Mouse (Mus musculus) brain, embryonic 18.5 days (tissue): Measurements from ENCODE around the gene Tssk4.

Source experiments
- DNase-seq: peaks from one replicate; pipeline ENCODE4 v3.0.0-alpha.2; 2012; ENCODE audit warnings: low read depth, low spot score

Tssk4 gene

GRCm38 (mm10) chr14:55649884-55650283 lies at the start of gene Tssk4:
Gene Tssk4 (plus strand): TSS chr14:55650184.
- DNase-seq, result no peak

DNA sequence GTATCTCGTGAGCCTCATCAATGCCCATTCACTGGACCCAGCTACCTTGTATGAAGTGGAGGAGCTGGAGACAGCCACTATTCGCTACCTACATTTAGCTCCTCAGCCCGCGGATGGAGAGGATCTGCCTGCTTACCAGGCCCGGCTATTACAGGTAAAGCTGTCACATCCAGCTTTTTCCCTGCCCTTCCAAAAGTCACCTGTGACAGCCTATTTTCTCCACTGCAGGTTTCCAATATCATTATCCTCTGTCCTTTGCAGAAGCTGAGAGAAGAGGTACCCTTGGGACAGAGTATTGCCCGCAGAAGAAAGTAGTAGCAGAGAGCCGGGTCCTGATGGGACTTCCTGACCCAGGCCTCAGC lies 46.7 kb upstream of the Tssk4 start, which contains the start of gene Irf9:
Gene Irf9, plus strand, starts transcription at position 301 of the 362 bp plus-strand sequence.
- no peak for DNase-seq

DNA sequence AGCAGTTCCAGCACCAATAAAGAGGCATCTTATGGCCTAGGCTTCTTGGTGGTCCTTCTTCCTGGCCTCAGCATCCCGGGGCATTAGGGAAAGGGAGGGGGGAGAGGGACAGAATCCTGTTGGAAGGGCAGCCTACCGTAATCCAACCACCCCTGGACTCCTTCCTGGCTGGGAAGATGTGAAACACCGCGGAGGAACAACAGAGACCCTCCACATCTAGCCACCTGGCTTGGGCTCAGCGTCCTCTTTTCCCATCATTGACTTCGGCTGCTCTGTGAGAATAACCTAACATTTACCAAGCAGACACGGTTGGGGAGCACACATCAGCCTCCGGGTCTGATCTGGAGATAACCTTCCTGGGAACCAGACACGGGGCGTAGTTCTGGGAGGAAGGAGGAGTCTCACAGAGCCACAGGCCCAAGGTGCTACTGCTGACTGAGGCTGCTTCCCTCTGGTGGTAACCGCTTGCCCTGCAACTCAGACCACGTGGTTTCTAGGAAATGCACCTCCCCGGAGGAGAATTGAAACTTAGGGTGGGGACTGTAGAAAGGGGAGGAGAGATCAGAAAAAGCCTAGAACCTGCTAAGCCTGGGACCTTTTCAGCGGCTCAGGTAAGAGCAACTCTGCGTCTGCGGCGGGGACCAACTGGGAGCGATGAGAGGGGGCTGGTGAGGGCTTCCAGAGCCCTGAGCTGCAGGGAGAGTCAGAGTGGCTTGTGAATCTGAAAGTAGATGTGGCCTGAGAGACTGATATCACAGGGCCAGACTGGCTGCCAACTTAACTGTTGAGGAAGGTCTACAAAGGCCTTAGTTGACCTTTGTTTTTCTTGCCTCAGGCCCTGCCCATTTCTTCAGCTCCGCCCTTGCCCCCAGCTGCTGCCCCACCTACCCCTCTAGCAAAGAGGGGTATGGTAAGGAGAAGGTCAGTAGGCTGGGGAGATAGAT lies 46.1 kb upstream of the Tssk4 start:
- peak; percentile 47 for DNase-seq

GRCm38 (mm10) chr14:55604823-55605222 lies 45.2 kb upstream of the Tssk4 start:
- DNase-seq, result no peak

GRCm38 (mm10) chr14:55605743-55606459 lies 44.1 kb upstream of the Tssk4 start:
- no peak for DNase-seq

- DNase-seq, result no peak
Measured at GRCm38 (mm10) chr14:55608339-55608738, 41.6 kb upstream of the Tssk4 start.

- no peak for DNase-seq
Measured at GRCm38 (mm10) chr14:55613346-55613745, 36.6 kb upstream of the Tssk4 start.

- DNase-seq, result no peak
Measured at GRCm38 (mm10) chr14:55614565-55615178, 35.3 kb upstream of the Tssk4 start.

DNA sequence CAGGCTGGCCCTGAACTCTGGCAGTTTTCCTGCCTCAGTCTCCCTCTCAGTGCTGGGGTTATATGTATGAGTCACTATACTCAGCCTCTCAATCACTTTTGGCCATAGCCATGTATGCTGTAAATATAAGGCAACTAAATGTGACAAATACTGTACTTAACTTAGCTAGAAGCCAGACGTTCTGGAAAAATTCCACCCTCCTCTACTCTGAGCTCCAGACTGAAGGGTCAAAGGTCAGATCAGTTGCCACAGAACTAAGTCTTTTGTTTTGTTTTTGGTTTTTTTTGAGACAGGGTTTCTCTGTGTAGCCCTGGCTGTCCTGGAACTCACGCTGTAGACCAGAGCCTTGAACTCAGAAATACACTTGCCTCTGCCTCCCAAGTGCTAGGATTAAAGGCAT lies 34.1 kb upstream of the Tssk4 start:
- no peak for DNase-seq

- DNase-seq, result no peak
Measured at GRCm38 (mm10) chr14:55616844-55617243, 33.1 kb upstream of the Tssk4 start.

- DNase-seq, result no peak
Measured at GRCm38 (mm10) chr14:55617822-55618221, 32.2 kb upstream of the Tssk4 start, which contains the start of gene Rec8. Gene Rec8 (plus strand): TSS chr14:55618037.

GRCm38 (mm10) chr14:55618486-55619195 lies 31.3 kb upstream of the Tssk4 start:
- no peak for DNase-seq

DNA sequence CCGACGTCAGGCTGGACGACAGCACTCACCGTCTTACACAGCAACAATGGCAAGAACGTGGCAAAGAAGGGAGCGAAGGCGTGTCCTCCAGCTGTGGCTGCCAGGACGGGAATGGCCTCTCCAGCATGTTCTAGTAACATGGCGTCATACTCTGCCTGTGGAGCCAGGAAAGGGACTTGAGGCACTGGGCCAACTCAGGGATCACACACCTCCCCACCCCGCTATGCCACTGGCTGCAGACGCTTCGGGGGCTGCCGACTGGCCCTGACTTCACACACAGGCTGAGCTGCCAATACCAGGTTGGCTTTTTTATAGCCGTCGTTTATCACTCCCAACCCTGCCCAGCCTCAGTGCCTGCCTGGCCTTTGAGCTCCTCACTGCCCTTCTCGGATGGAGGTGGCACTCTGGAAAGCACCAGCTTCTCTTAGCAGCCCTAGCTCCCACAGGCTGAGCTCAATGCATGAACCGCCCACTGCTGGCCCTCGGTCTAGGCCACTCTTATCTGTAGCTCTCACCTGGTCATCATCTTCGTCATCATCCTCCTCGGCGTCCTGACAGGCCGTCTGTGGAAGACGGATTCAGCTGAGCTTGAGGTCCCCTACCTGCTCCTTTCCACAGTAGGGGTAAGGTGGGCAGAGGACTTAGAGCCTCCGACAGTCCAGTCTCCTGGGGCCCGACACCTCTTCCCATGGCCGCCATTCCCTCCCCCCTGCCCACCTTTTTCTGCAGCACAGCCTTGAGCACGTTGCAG lies 21.7 kb upstream of the Tssk4 start:
- no peak for DNase-seq

- DNase-seq, result no peak
Measured at GRCm38 (mm10) chr14:55629312-55629711, 20.7 kb upstream of the Tssk4 start.

DNA sequence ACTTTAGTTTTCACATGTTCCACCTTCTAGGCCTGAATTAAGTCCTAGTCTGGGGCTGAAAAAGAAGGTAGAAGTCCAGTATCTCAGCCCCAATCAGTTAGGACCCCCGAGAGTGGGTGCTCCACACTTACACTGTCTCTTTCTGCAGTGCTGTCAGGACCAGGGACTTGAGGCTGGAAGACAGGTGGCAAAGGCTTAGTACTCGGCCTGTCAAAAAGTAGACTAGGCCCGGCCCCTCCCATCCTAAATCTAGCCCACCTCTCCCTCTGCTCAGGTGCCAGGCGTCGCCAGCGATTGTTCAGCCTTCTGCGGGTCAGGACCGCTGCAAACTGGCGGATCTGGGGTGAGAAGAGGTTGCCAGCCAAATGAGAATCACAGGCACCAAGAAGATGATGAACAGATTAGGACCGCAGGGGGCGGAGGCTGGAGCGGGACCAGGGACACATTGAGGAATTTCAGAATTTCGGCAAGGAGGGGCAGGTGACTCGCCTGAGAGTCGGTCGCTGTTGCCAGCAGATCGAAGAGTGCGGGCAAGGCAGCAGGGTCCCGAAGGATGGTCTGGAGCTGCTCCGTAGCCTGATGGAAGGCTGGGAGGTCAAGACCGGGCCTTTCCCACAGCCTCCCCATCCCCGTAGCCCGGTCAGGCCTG lies 15.0 kb upstream of the Tssk4 start:
- DNase-seq, result no peak

DNA sequence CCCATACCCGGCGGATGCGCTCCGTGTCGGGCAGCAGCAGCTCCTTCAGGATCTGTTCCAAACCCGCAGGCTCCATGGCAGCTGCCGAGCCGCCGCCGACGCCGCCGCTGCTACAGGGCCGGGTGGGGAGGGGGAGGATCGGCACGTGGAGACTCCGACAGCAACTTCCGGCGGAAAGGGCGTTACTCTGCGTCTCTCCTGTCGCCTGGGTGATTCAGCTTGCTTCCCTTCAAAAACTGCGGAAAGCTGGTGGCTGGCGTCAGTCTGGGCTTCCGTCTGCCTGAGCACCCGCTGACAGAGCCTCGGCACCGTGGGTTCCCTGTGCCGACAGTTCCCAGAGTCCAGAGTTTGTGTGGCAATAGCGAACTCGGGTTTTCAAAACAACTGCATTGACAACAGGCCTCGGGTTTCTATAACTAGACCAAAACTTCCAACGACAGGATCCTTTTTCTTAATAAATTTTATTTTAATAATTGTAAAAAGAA lies 14.4 kb upstream of the Tssk4 start, which contains the start of gene Ipo4:
Gene Ipo4, minus strand, starts transcription at position 435 of the 485 bp plus-strand sequence.
- peak; percentile 76 for DNase-seq

DNA sequence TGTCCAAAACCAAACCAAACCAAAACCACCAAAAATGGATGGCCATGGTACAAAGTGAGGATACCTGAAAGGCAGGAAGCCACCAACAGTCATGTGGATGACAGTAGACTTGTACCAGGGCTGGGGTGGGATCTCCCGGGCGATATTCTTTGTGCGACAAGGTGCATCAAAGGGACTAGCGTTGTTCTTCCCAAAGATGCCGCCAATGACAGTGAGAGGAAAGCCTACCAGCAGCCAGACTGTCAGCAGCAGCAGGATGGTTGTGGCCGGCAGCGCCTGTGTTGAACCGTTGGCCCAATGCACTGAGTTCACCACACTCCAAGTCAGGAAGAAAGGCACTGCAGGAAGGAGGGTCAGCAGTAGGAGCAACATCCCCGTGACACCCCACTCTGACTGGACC lies 12.2 kb upstream of the Tssk4 start, which contains the start of gene Gm49378:
Gene Gm49378, minus strand, starts transcription at position 101 of the 400 bp plus-strand sequence.
- DNase-seq, result no peak

DNA sequence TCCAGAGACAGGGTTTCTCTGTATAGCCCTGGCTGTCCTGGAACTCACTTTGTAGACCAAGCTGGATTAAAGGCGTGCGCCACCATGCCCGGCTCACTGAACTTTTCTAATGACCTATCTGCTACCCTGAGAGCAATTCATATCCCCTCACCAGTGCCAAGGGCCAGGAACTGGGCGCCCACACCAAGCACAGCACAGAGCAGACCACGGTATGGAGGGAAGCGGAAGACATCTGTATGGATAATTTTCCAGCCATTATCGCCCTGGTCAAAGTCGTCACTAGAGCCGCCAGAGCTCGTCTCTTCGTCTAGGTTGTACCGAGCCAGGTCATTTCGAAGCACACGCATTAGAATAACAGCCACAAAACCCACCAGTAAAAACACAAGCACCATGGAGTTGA lies 9.2 kb upstream of the Tssk4 start:
- no peak for DNase-seq

DNA sequence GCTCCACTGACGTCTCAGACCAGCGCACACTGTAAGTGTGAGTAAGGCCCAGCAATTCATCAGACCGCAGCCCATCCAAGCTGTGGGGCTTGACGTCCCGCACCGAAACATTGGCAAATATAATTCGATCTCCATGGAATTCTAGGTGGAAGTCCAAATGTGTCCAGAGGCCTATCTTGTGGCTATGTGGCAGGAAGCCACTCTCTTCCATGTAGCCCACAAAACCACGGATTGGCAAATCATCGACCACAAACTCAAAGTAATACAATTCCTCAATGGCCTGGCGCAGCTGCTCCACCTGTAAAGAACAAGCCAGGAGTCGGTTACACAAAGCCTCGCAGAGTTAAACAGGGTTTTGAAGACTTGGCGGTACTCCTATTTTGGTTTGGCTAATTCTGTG lies 8.7 kb upstream of the Tssk4 start:
- no peak for DNase-seq

DNA sequence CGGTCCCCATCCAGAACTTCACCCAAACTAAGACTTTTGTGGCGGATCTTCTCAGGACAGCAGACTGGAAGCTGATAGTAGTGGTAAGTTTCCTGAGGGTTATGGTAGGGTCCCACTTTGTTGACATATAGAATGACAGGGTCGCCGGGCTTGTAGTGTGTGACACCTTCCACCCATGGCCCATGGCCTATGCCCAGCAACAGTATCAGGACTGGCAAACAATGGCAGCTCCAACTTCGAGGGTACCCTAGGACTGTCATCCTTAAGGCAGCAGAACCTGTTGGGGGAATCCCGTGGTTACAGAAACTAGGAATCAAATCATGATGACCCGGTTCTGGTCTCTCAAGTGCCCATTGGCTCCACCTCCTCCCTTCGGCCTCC lies 7.3 kb upstream of the Tssk4 start:
- no peak for DNase-seq
